Mouse (Mus musculus) olfactory bulb, adult 2 months (tissue): ENCODE measurements around the gene Gm27027.

Source experiments
- CTCF ChIP-seq: fragments of 200-500 bp; IDR thresholded peaks from 2 replicates; pipeline ENCODE4 v1.5.1; 2012; ENCODE audit warnings: low read depth, mild to moderate bottlenecking, low read length, moderate library complexity; ENCODE audit not compliant: insufficient read depth
- POLR2A ChIP-seq: fragments of 200-500 bp; IDR thresholded peaks from 2 replicates; pipeline ENCODE4 v1.6.1; 2012; ENCODE audit warnings: mild to moderate bottlenecking, low read depth, low read length, moderate library complexity; ENCODE audit not compliant: insufficient read depth

GRCm38 (mm10) chr2:93907519-93908294 is 88.4 kb downstream of the Gm27027 start:
- TF ChIP-seq CTCF = no peak
- TF ChIP-seq POLR2A = no peak
